Mouse (Mus musculus) bone marrow macrophage, adult 2 months (primary cell): ENCODE results near the gene Maml2. TPM values are rescaled to one million over a fixed set of nuclear protein-coding genes. Genes with fewer than 3 reads are reported as not detected.

ENCODE experiments used
- H3K27ac ChIP-seq: 2 replicates; pipeline ENCODE4 v1.5.1; 2012; ENCODE audit warnings: low read depth, low read length; ENCODE audit not compliant: insufficient read depth
- H3K4me1 ChIP-seq: 2 replicates; pipeline ENCODE4 v1.6.1; 2012; ENCODE audit warnings: low read length; ENCODE audit not compliant: control insufficient read depth, insufficient read depth
- H3K4me3 ChIP-seq: 2 replicates; pipeline ENCODE4 v1.5.1; 2012; ENCODE audit warnings: mild to moderate bottlenecking, low read length, moderate library complexity; ENCODE audit not compliant: insufficient read depth
- CTCF ChIP-seq: IDR thresholded peaks from 2 replicates; pipeline ENCODE4 v1.5.1; 2012; ENCODE audit warnings: low read depth, mild to moderate bottlenecking, low read length, moderate library complexity
- POLR2A ChIP-seq: IDR thresholded peaks from 2 replicates; pipeline ENCODE4 v1.6.1; 2012; ENCODE audit warnings: mild to moderate bottlenecking, low read depth, low read length, borderline replicate concordance
- polyA plus RNA-seq: library from polyadenylated mRNA; stranded (reverse); fragments of >200 nt; gene quantifications from 2 replicates; pipeline ENCODE4 v1.2.4, GENCODE M21; 2012; ENCODE audit not compliant: missing spikeins, insufficient read depth, insufficient read length

The Maml2 gene
- polyA plus RNA-seq, 1 experiment: 9.3 TPM

- no peak overlapping the region for H3K4me3 ChIP-seq
- TF ChIP-seq CTCF: no peak
- no peak for TF ChIP-seq POLR2A
- H3K27ac ChIP-seq: no peak overlapping the region
- no peaks in the 10 kb centered on the region for H3K4me1 ChIP-seq
These were observed 318.7 kb downstream of the Maml2 start for GRCm38 (mm10) chr9:13616383-13617009.

- Histone ChIP-seq H3K4me1 (peaks cover 2% of the 10 kb centered on the region; the same call in 1 of the 2 replicates), H3K27ac (no peak overlapping the region), H3K4me3 (no peak overlapping the region)
- TF ChIP-seq CTCF: no peak
- TF ChIP-seq POLR2A: no peak
These were observed 323.0 kb downstream of the Maml2 start for GRCm38 (mm10) chr9:13620794-13621193.

- H3K27ac ChIP-seq: no peak overlapping the region
- TF ChIP-seq POLR2A: no peak
- no peak for TF ChIP-seq CTCF
- peaks cover 2% of the 10 kb centered on the region; the same call in 1 of the 2 replicates for H3K4me1 ChIP-seq
- no peak overlapping the region for H3K4me3 ChIP-seq
These were observed 324.2 kb downstream of the Maml2 start for GRCm38 (mm10) chr9:13621941-13622340.

- Histone ChIP-seq H3K4me1 (peaks cover 2% of the 10 kb centered on the region; the same call in 1 of the 2 replicates), H3K4me3 (no peak overlapping the region)
- TF ChIP-seq CTCF (no peak), POLR2A (no peak)
These were observed 324.7 kb downstream of the Maml2 start for GRCm38 (mm10) chr9:13622426-13622825.

GRCm38 (mm10) chr9:13623892-13624422 lies 326.2 kb downstream of the Maml2 start:
- Histone ChIP-seq H3K4me1 (peaks cover 2% of the 10 kb centered on the region; the same call in 1 of the 2 replicates), H3K27ac (no peak overlapping the region), H3K4me3 (no peak overlapping the region)
- no peak for TF ChIP-seq CTCF
- no peak for TF ChIP-seq POLR2A

More at GRCm38 (mm10) chr9:13622426-13622825, 324.7 kb downstream of the Maml2 start:
- H3K27ac ChIP-seq: no peak overlapping the region

GRCm38 (mm10) chr9:13624780-13625179 lies 327.0 kb downstream of the Maml2 start:
- Histone ChIP-seq H3K4me1 (peaks cover 2% of the 10 kb centered on the region; the same call in 1 of the 2 replicates), H3K27ac (no peak overlapping the region), H3K4me3 (no peak overlapping the region)
- TF ChIP-seq POLR2A: no peak
- no peak for TF ChIP-seq CTCF

GRCm38 (mm10) chr9:13625215-13625614 lies 327.5 kb downstream of the Maml2 start:
- Histone ChIP-seq H3K4me1 (peaks cover 2% of the 10 kb centered on the region; the same call in 1 of the 2 replicates), H3K4me3 (no peak overlapping the region), H3K27ac (no peak overlapping the region)
- no peak for TF ChIP-seq POLR2A
- TF ChIP-seq CTCF: no peak

GRCm38 (mm10) chr9:13626480-13626879 lies 328.7 kb downstream of the Maml2 start:
- H3K27ac ChIP-seq: no peak overlapping the region
- TF ChIP-seq POLR2A (no peak), CTCF (no peak)
- no peak overlapping the region for H3K4me3 ChIP-seq
- H3K4me1 ChIP-seq: peaks cover 2% of the 10 kb centered on the region; the same call in 1 of the 2 replicates

GRCm38 (mm10) chr9:13633371-13633770 lies 335.6 kb downstream of the Maml2 start:
- Histone ChIP-seq H3K4me1 (no peaks in the 10 kb centered on the region), H3K27ac (no peak overlapping the region), H3K4me3 (no peak overlapping the region)
- no peak for TF ChIP-seq POLR2A
- TF ChIP-seq CTCF: no peak

- TF ChIP-seq CTCF: no peak
- TF ChIP-seq POLR2A: no peak
- Histone ChIP-seq H3K27ac (no peak overlapping the region), H3K4me3 (no peak overlapping the region), H3K4me1 (no peaks in the 10 kb centered on the region)
These were observed 341.9 kb downstream of the Maml2 start for GRCm38 (mm10) chr9:13639655-13640054.

- TF ChIP-seq CTCF: no peak
- TF ChIP-seq POLR2A: no peak
- H3K4me3 ChIP-seq: no peak overlapping the region
- H3K4me1 ChIP-seq: no peaks in the 10 kb centered on the region
- no peak overlapping the region for H3K27ac ChIP-seq
These were observed 347.4 kb downstream of the Maml2 start for GRCm38 (mm10) chr9:13645153-13645552.
